Mouse (Mus musculus) urinary bladder, adult 18-20 months (tissue): ENCODE data around the gene Cnih2.
"Not testable (repeated sequence)": the region's sequence is repeated elsewhere in the genome, so short reads cannot be mapped to it uniquely, and the experiment has no call there.

ENCODE experiments used
- DNase-seq, 2 experiments: peaks; one replicate each; pipeline ENCODE4 v3.0.0; 2022; ENCODE audit warnings: low spot score in 2 of 2, mixed read lengths in 2 of 2

Gene Cnih2

GRCm38 (mm10) chr19:5094243-5094632, 4.1 kb downstream of the Cnih2 start:
- peak; percentile 74 to 85 for DNase-seq

- DNase-seq: no peak
These were observed 4.7 kb downstream of the Cnih2 start for GRCm38 (mm10) chr19:5093481-5094242.

GRCm38 (mm10) chr19:5092083-5092482, 6.2 kb downstream of the Cnih2 start:
- DNase-seq: no peak

GRCm38 (mm10) chr19:5089324-5089723, 9.0 kb downstream of the Cnih2 start:
- no peak for DNase-seq

GRCm38 (mm10) chr19:5087884-5088728, 10.2 kb downstream of the Cnih2 start, which contains the start of gene Yif1a:
TSS of gene Yif1a (plus strand) at chr19:5088538.
- peak; percentile 92 to 94 for DNase-seq

GRCm38 (mm10) chr19:5086533-5086932, 11.8 kb downstream of the Cnih2 start:
- not testable (repeated sequence) for DNase-seq

GRCm38 (mm10) chr19:5085145-5085863, 13.0 kb downstream of the Cnih2 start, which contains the start of gene Tmem151a:
TSS of gene Tmem151a (minus strand) at chr19:5085531.
- DNase-seq: peak in 1 of 2 experiments; percentile 50

- no peak for DNase-seq
These were observed 13.5 kb downstream of the Cnih2 start for GRCm38 (mm10) chr19:5084834-5085144.

GRCm38 (mm10) chr19:5083961-5084833, 14.1 kb downstream of the Cnih2 start:
- no peak for DNase-seq

GRCm38 (mm10) chr19:5082596-5082995, 15.7 kb downstream of the Cnih2 start:
- DNase-seq: no peak

GRCm38 (mm10) chr19:5082005-5082404, 16.3 kb downstream of the Cnih2 start:
- no peak for DNase-seq

- no peak for DNase-seq
These were observed 19.0 kb downstream of the Cnih2 start for GRCm38 (mm10) chr19:5079279-5079678.

- DNase-seq: no peak
These were observed 24.8 kb downstream of the Cnih2 start for GRCm38 (mm10) chr19:5073518-5073917.

- peak in 1 of 2 experiments; percentile 45 for DNase-seq
These were observed 25.3 kb downstream of the Cnih2 start for GRCm38 (mm10) chr19:5073028-5073427.

- DNase-seq: no peak
These were observed 25.8 kb downstream of the Cnih2 start for GRCm38 (mm10) chr19:5072389-5073019.

GRCm38 (mm10) chr19:5071545-5072369, 26.6 kb downstream of the Cnih2 start:
- DNase-seq: peak; percentile 81 to 88

GRCm38 (mm10) chr19:5071077-5071476, 27.2 kb downstream of the Cnih2 start:
- DNase-seq: no peak

- no peak for DNase-seq
These were observed 28.3 kb downstream of the Cnih2 start for GRCm38 (mm10) chr19:5069978-5070377.

GRCm38 (mm10) chr19:5069486-5069885, 28.8 kb downstream of the Cnih2 start:
- DNase-seq: no peak
